In genomic region chr19:3551573-3552159, GRCm38 (mm10) we compare ENCODE assay signal across 15 mouse cellular contexts. TPM values are rescaled to one million over a fixed set of nuclear protein-coding genes. Genes with fewer than 3 reads are reported as not detected.
DNase-seq lines count a peak whose midpoint lies in the region; ATAC-seq and TF ChIP-seq lines count a peak whose summit lies in the region.
"Had no signal": no experiment of that assay in that cellular context is flagged by ENCODE, and none has a peak within 500 bp of the region (broad histone marks: within the 10 kb centered on the region; RNA-seq: fewer than 3 reads in every experiment).

No protein-coding gene starts in this region.

- peaks cover 34% of the 10 kb centered on the region for H3K4me1 ChIP-seq in liver, adult 2 months (ENCODE audit: control insufficient read depth, insufficient read depth, low read length)
- H3K4me1 ChIP-seq in liver, embryonic 11.5 days (replicated peaks; ENCODE audit: control insufficient read depth, insufficient read depth, low read length), result peaks cover 6% of the 10 kb centered on the region; the same call in 1 of the 2 replicates
- H3K4me1 ChIP-seq in kidney, adult 2 months (ENCODE audit: control insufficient read depth, insufficient read depth, low read length), result peaks cover 15% of the 10 kb centered on the region; the same call in 1 of the 2 replicates

- H3K4me3 ChIP-seq in liver, adult 2 months (ENCODE audit: insufficient read depth, low read depth, low read length), result no peak overlapping the region
- no peak overlapping the region for H3K4me3 ChIP-seq in liver, embryonic 11.5 days (ENCODE audit: low read depth, low read length)
- no peak overlapping the region for H3K4me3 ChIP-seq in kidney, adult 2 months (ENCODE audit: insufficient read depth, low read depth, low read length)
- H3K4me3 ChIP-seq: erythroblast, embryonic 14.5 days; heart, embryonic 12.5 days; liver, embryonic 13.5 days; midbrain, embryonic 15.5 days; neural tube, embryonic 13.5 days had no signal

- TF ChIP-seq POLR2A in liver, adult 2 months (IDR thresholded peaks at IDR 0.05; ENCODE audit: extremely low read depth, insufficient read depth, low read length), result no peak
- no peak for TF ChIP-seq POLR2A in kidney, adult 2 months (IDR thresholded peaks at IDR 0.05; ENCODE audit: low read depth, low read length)

- no peaks in the 10 kb centered on the region; the same call in 1 of the 2 replicates for H3K36me3 ChIP-seq in liver, adult 2 months (ENCODE audit: control insufficient read depth, insufficient read depth, low read length)
- H3K36me3 ChIP-seq in liver, embryonic 11.5 days (ENCODE audit: control insufficient read depth, insufficient read depth, low read length), result 0 out of 2 replicates have a peak, but pooled peaks cover 5% of the 10 kb centered on the region
- no peaks in the 10 kb centered on the region for H3K36me3 ChIP-seq in kidney, adult 2 months (ENCODE audit: control insufficient read depth, insufficient read depth, low read length)
- H3K36me3 ChIP-seq: midbrain, embryonic 15.5 days; neural tube, embryonic 13.5 days had no signal

- 18% methylated on average over 4 of the region's 4 CpGs for WGBS in liver, adult 2 months
- 70% methylated on average over 4 of the region's 4 CpGs for whole genome bisulfite sequencing in liver, embryonic 11.5 days
- WGBS in kidney, adult 2 months, result 13% methylated on average over 4 of the region's 4 CpGs

- TF ChIP-seq CTCF in liver, adult 2 months (IDR thresholded peaks at IDR 0.05; ENCODE audit: low read depth, low read length), result no peak
- no peak for TF ChIP-seq CTCF in kidney, adult 2 months (conservative IDR thresholded peaks at IDR 0.05; ENCODE audit: insufficient read depth, insufficient read length, low read depth, low read length)

- DNase-seq in liver, adult 2 months (ENCODE audit: extremely low read depth, low read depth, low spot score), result peak; percentile 83
- DNase-seq in liver, embryonic 11.5 days (ENCODE audit: low spot score), result no peak
- peak; percentile 90 for DNase-seq in kidney, adult 2 months
- DNase-seq in kidney, postnatal 36 days, result peak; percentile 65 to 86
- no peak for DNase-seq in natural killer cell, adult 2 months (ENCODE audit: low spot score in 2 of 2)
- DNase-seq in urinary bladder, postnatal 36 days (ENCODE audit: low spot score in 2 of 2), result no peak
- DNase-seq: cerebellum, adult 11-12 months; gastrocnemius, postnatal 25 days; liver, embryonic 13.5 days had no signal

- no peak overlapping the region for H3K27ac ChIP-seq in liver, adult 2 months (replicated peaks; ENCODE audit: insufficient read depth, low read depth, low read length)
- H3K27ac ChIP-seq in liver, embryonic 11.5 days (ENCODE audit: low read depth, low read length), result no peak overlapping the region
- no peak overlapping the region; the same call in 1 of the 2 replicates for H3K27ac ChIP-seq in kidney, adult 2 months (ENCODE audit: insufficient read depth, low read depth, low read length)
- H3K27ac ChIP-seq: liver, embryonic 13.5 days; macrophage; midbrain, embryonic 15.5 days; neural tube, embryonic 13.5 days had no signal

- peaks cover 37% of the 10 kb centered on the region; the same call in 1 of the 2 replicates for H3K79me2 ChIP-seq in liver, adult 2 months (ENCODE audit: control insufficient read depth, insufficient read depth, low read length)

- no peak overlapping the region for H3K9ac ChIP-seq in liver, adult 2 months (ENCODE audit: low read depth, low read length)
- H3K9ac ChIP-seq in liver, embryonic 11.5 days (ENCODE audit: low read depth, low read length), result no peak overlapping the region
- H3K9ac ChIP-seq: heart, embryonic 12.5 days; liver, embryonic 13.5 days; midbrain, embryonic 15.5 days; neural tube, embryonic 13.5 days had no signal

- H3K9me3 ChIP-seq in liver, embryonic 11.5 days (ENCODE audit: control insufficient read depth, low read length), result no peaks in the 10 kb centered on the region
- H3K9me3 ChIP-seq: heart, embryonic 12.5 days; liver, embryonic 13.5 days; midbrain, embryonic 15.5 days; neural tube, embryonic 13.5 days had no signal

- no peaks in the 10 kb centered on the region for H3K27me3 ChIP-seq in liver, adult 2 months (ENCODE audit: control insufficient read depth, insufficient read depth, low read length)
- H3K27me3 ChIP-seq in liver, embryonic 11.5 days (replicated peaks; ENCODE audit: control insufficient read depth, insufficient read depth, low read length), result no peaks in the 10 kb centered on the region
- no peaks in the 10 kb centered on the region for H3K27me3 ChIP-seq in kidney, adult 2 months (replicated peaks; ENCODE audit: control insufficient read depth, insufficient read depth, low read length)
- H3K27me3 ChIP-seq: heart, embryonic 12.5 days; liver, embryonic 13.5 days; midbrain, embryonic 15.5 days; neural tube, embryonic 13.5 days had no signal

- no peak for ATAC-seq in liver, embryonic 11.5 days (replicated peaks; ENCODE audit: low FRiP score)
- 0 out of 2 replicates have a peak, but pooled peaks have one; percentile 36 for ATAC-seq in common myeloid progenitor, adult 5-6 weeks (replicated peaks; ENCODE audit: low read depth, poor library complexity, severe bottlenecking)
- ATAC-seq: midbrain, embryonic 15.5 days had no signal

- no peak overlapping the region for H3K4me2 ChIP-seq in liver, embryonic 11.5 days
- H3K4me2 ChIP-seq: heart, embryonic 12.5 days; liver, embryonic 13.5 days; midbrain, embryonic 15.5 days; neural tube, embryonic 13.5 days had no signal

RNA-seq across cellular contexts. Expression of gene Ppp6r3, which starts 23.9 kb away (rescaled TPM):
- 57.5 and 63.7 TPM in 2 replicates for total RNA-seq in liver, adult 2 months (2014; rRNA removed)
- polyA plus RNA-seq in liver, adult 2 months (2012; rRNA removed), result 24.7 and 27.7 TPM in 2 replicates
- 53.9 and 58.9 TPM in 2 replicates for polyA plus RNA-seq in liver, embryonic 11.5 days (2014; fragmentation: Nextera tagmentation; extraction: Ambion mirVana)
- 92.6 and 111 TPM in 2 replicates for total RNA-seq in common myeloid progenitor, adult 5-6 weeks (2017)
- polyA plus RNA-seq in kidney, adult 2 months (2012; rRNA removed), result 52.5 and 58.5 TPM in 2 replicates

Comparison
In these comparisons a context has a peak if more than half of its experiments do, and no peak if none do; other contexts are left out.
1. DNase-seq: peak in liver, adult 2 months (single experiment), kidney, adult 2 months (single experiment) and kidney, postnatal 36 days (2 of 2); none in liver, embryonic 11.5 days (single experiment), natural killer cell, adult 2 months (0 of 2) and urinary bladder, postnatal 36 days (0 of 2).